Mouse (Mus musculus) leukemia stem cell, adult 10-12 weeks (primary cell): Measurements from ENCODE around the gene Tbc1d17. TPM values are rescaled to one million over a fixed set of nuclear protein-coding genes. Genes with fewer than 3 reads are reported as not detected.

Source experiments
- polyA plus RNA-seq: library from polyadenylated mRNA; stranded (reverse); fragments of >175 nt; gene quantifications from 2 replicates; pipeline ENCODE4 v1.2.3, GENCODE M21; 2012; ENCODE audit warnings: low replicate concordance

The Tbc1d17 gene
- 84.2 and 127 TPM in 2 replicates for polyA plus RNA-seq

GRCm38 (mm10) chr7:44848561-44849415 is at the start of gene Tbc1d17, which contains the start of gene Akt1s1:
Gene Tbc1d17 (minus strand): TSS chr7:44849079.
Gene Akt1s1 (plus strand): TSS chr7:44848991.

DNA sequence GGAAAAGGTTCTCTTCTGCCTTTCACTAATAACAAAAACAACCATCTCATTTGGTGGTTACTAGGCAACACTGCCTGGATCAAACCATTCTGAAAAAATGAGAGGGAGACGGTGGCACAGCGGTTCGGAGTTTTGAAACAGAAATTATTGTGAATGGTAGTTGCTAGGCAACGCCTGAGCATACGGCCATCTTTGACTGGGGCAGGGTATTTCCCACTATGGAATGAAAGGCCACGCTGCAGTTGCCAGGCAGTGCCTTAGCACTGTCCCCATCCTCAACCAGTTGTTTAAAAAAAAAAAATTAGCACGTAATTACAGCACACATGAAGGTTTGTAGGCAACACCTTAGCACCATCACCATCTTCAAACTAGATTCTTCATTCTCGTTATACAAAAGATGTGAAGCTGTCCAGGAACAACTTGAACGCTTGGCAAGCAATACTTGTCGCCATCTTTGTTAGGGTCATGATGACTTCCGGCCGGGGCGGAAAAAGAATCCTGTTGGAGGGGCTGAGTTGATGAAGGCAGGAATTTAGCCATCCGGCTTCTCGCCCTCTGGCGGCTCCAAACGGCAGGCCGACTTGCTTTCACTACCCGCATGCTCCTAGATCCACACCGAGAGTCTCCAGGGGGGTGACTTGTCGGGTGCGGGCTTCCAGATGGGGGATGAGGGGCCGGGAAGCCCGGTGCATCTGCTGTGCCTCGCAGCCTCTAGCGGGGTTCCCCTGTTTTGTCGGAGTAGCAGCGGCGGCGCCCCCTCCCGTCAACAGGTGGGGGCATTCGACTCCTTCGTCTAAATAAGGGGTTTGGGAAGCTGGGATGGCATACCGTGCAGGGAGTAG is 46.9 kb upstream of the Tbc1d17 start, which contains the start of gene Fuz:
Fuz (plus strand) TSS at position 487 of the 842 bp plus-strand sequence.

DNA sequence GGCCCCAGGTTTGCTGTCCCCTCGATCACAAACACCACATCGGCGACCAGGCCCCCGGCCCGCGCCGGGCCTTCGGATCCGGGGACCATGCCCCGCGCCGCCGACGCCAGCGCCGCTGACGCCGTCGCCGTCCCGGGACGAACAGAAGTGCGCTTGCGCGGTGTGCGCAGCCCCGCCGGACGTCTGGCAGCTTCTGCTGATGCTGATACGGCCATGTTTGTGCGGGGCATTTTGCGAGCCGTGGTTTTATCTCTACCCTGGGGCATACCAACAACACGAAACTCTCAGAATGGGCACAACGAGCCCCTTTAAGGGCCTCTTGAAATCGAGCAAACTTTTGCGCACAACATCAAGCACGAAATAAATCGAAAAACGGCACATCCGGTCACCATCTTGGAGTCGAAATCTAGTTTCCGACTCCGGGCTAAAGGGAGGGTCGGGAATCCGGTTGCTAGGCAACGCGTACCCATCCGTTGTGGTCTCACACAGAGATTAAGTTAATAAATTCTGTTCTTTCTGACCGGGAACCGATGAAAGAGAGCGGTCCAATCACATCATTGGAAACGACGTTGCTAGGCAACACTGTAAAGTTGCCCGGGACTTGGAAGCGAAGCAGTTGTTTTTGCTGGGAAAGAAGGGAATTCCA is 43.5 kb upstream of the Tbc1d17 start, which contains the start of gene Med25:
Med25 (minus strand) TSS at position 437 of the 646 bp plus-strand sequence.

GRCm38 (mm10) chr7:44869697-44870528 is 21.0 kb upstream of the Tbc1d17 start, which contains the start of gene Ptov1:
Gene Ptov1 (minus strand): TSS chr7:44869788.

GRCm38 (mm10) chr7:44857042-44857552 is 8.2 kb upstream of the Tbc1d17 start, which contains the start of gene Pnkp:
Gene Pnkp (plus strand): TSS chr7:44857139.

GRCm38 (mm10) chr7:44816470-44817021 is 32.3 kb downstream of the Tbc1d17 start, which contains the start of gene Atf5:
Gene Atf5 (minus strand): TSS chr7:44816658.

DNA sequence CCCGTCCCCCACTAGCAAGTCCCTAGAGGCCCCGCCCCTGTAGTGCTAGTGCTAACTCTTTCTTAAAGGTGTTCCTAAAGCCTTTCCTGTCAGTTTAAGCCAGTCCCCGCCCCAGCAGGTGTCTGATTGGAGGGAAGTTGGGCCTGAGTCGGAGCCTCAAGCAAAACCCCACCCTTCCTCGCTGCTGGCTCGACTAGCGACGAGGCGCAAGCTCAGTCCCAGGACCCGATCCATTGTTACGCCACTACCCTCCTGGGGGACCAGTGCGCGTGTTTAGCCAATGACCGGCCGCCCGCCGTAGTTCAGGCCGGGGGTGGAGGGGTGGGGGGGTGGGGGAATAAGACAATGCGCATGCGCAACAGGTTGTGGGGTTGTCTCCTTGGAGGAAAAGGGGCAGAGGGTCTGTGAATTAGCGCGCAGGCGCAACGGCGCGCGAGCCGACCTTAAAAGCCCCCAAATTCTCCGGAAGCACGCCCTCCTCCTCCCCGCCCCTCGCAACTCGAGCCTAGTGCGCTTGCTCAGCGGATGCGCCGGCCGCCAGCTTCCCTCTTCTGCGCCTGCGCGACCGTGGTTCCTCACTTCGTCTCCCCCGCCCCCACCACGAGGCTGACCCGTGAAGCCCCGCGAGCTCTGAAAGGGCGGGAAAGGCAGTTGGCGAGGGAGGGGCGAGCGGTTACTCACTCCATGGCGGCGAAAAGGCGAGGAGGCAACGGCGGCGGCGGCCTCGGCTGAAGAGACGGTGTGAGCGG is 33.0 kb downstream of the Tbc1d17 start, which contains the start of the genes Nup62 and Il4i1:
Nup62 (plus strand) TSS at position 368 of the 749 bp plus-strand sequence.
Il4i1 (plus strand) TSS at position 667 of the 749 bp plus-strand sequence.

Other genes starting within 250 kb of the Tbc1d17 start
- gene Myh14, start 178.2 kb downstream of the Tbc1d17 start, polyA plus RNA-seq: 0.11 and 0.28 TPM in 2 replicates
- gene Izumo2, start 140.3 kb downstream of the Tbc1d17 start, polyA plus RNA-seq: not detected in 2 replicates
- gene Vrk3, start 100.7 kb downstream of the Tbc1d17 start, polyA plus RNA-seq: 56.2 and 60.7 TPM in 2 replicates
- gene Zfp473, start 98.0 kb downstream of the Tbc1d17 start, polyA plus RNA-seq: 0.19 TPM in 1 of 2 replicates, not detected in the other
- gene Nup62, start 33.0 kb downstream of the Tbc1d17 start, polyA plus RNA-seq: 34.9 and 262 TPM in 2 replicates
- gene Il4i1, start 32.7 kb downstream of the Tbc1d17 start, polyA plus RNA-seq: 32.0 and 50.1 TPM in 2 replicates
- gene Atf5, start 32.4 kb downstream of the Tbc1d17 start, polyA plus RNA-seq: 316 and 493 TPM in 2 replicates
- gene Akt1s1, start 88 bp downstream of the Tbc1d17 start, polyA plus RNA-seq: 700 and 1,277 TPM in 2 replicates
- gene Pnkp, start 8.1 kb upstream of the Tbc1d17 start, polyA plus RNA-seq: 44.0 and 47.7 TPM in 2 replicates
- 43.6 and 56.8 TPM in 2 replicates for gene Ptov1, start 20.7 kb upstream of the Tbc1d17 start, polyA plus RNA-seq
- gene Med25, start 43.6 kb upstream of the Tbc1d17 start, polyA plus RNA-seq: 556 and 706 TPM in 2 replicates
- gene Fuz, start 47.0 kb upstream of the Tbc1d17 start, polyA plus RNA-seq: 65.8 and 103 TPM in 2 replicates
- 202 and 215 TPM in 2 replicates for gene Ap2a1, start 80.4 kb upstream of the Tbc1d17 start, polyA plus RNA-seq
- gene Tsks, start 94.1 kb upstream of the Tbc1d17 start, polyA plus RNA-seq: 0.42 TPM in 1 of 2 replicates, not detected in the other
- 12.5 and 13.7 TPM in 2 replicates for gene Cpt1c, start 125.8 kb upstream of the Tbc1d17 start, polyA plus RNA-seq
- 27.7 and 67.9 TPM in 2 replicates for gene Prmt1, start 137.5 kb upstream of the Tbc1d17 start, polyA plus RNA-seq
- 87.3 and 130 TPM in 2 replicates for gene Irf3, start 148.6 kb upstream of the Tbc1d17 start, polyA plus RNA-seq
- gene Bcl2l12, start 149.6 kb upstream of the Tbc1d17 start, polyA plus RNA-seq: 87.8 and 102 TPM in 2 replicates
- gene Scaf1, start 167.3 kb upstream of the Tbc1d17 start, polyA plus RNA-seq: 217 and 410 TPM in 2 replicates
- gene Rras, start 168.9 kb upstream of the Tbc1d17 start, polyA plus RNA-seq: 5.5 and 13.5 TPM in 2 replicates
- 79.4 and 112 TPM in 2 replicates for gene Prr12, start 203.8 kb upstream of the Tbc1d17 start, polyA plus RNA-seq
- 116 and 136 TPM in 2 replicates for gene Nosip, start 213.3 kb upstream of the Tbc1d17 start, polyA plus RNA-seq
- 37.4 and 43.1 TPM in 2 replicates for gene Prrg2, start 213.6 kb upstream of the Tbc1d17 start, polyA plus RNA-seq
- 46.7 and 64.8 TPM in 2 replicates for gene Rcn3, start 243.1 kb upstream of the Tbc1d17 start, polyA plus RNA-seq